In the genomic region with DNA sequence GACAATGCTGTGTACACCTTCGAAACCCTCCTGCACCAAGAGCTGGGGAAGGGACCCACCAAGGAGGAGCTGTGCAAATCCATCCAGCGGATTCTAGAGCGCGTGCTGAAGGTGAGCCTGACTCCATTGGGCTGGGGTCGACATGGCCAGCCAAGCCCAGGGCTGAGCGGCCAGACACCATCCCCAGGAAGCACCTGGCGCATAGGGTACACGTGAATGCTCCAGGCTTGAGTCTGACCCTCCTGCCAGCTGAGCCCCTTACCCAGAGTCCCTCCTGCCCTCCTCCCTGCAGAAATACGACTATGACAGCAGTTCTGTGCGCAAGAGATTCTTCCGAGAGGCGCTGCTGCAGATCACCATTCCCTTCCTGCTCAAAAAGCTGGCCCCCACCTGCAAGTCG, we compare ENCODE assay signal across 17 mouse cellular contexts.
"Had no signal": no experiment of that assay in that cellular context is flagged by ENCODE, and none has a peak within 500 bp of the region (broad histone marks: within the 10 kb centered on the region; RNA-seq: fewer than 3 reads in every experiment).

No protein-coding gene starts in this region.

- H3K27me3 ChIP-seq: midbrain, embryonic 12.5 days; midbrain, embryonic 15.5 days; neural tube, embryonic 13.5 days; neural tube, embryonic 15.5 days had no signal

- DNase-seq: lung, adult 18-20 months; lung, embryonic 14.5 days; lung, postnatal 10 days; lung, postnatal 4 days; retina, postnatal 1 day; right cerebral cortex, adult 18-20 months; right cerebral cortex, postnatal 25 days; right cerebral cortex, postnatal 4 days; spleen, adult 18-20 months; thymus, adult 18-20 months; thymus, postnatal 25 days had no signal

- H3K9ac ChIP-seq: liver, embryonic 14.5 days; lung, embryonic 14.5 days; midbrain, embryonic 12.5 days; midbrain, embryonic 15.5 days; neural tube, embryonic 13.5 days; neural tube, embryonic 15.5 days had no signal

- H3K4me3 ChIP-seq: midbrain, embryonic 12.5 days; midbrain, embryonic 15.5 days; myocyte; neural tube, embryonic 13.5 days; neural tube, embryonic 15.5 days had no signal

- H3K27ac ChIP-seq: liver, embryonic 14.5 days; midbrain, embryonic 12.5 days; midbrain, embryonic 15.5 days; neural tube, embryonic 13.5 days; neural tube, embryonic 15.5 days had no signal

- H3K4me2 ChIP-seq: lung, embryonic 14.5 days; midbrain, embryonic 12.5 days; midbrain, embryonic 15.5 days; neural tube, embryonic 13.5 days; neural tube, embryonic 15.5 days had no signal

- H3K9me3 ChIP-seq: midbrain, embryonic 12.5 days; midbrain, embryonic 15.5 days; neural tube, embryonic 13.5 days; neural tube, embryonic 15.5 days had no signal

- H3K4me1 ChIP-seq: midbrain, embryonic 12.5 days; midbrain, embryonic 15.5 days; neural tube, embryonic 13.5 days; neural tube, embryonic 15.5 days had no signal

- ATAC-seq: midbrain, embryonic 15.5 days had no signal
